Mouse (Mus musculus): ENCODE measurements around the gene Ralgps2. TPM values are rescaled to one million over a fixed set of nuclear protein-coding genes. Genes with fewer than 3 reads are reported as not detected.

The Ralgps2 gene
- polyA plus RNA-seq, 1 experiment, result 123 TPM

GRCm38 (mm10) chr1:156901689-156902088 lies 37.7 kb downstream of the Ralgps2 start:
- no peak overlapping the region for H3K27ac ChIP-seq (ENCODE audit: control insufficient read depth, insufficient read depth, low read depth, low read length)
- H3K27me3 ChIP-seq (ENCODE audit: control insufficient read depth, insufficient read depth, low read length), result no peaks in the 10 kb centered on the region
- no peak overlapping the region for H3K4me3 ChIP-seq (ENCODE audit: control insufficient read depth, low read depth, low read length)
- no peaks in the 10 kb centered on the region for H3K4me1 ChIP-seq (ENCODE audit: control insufficient read depth, insufficient read depth, low read length)
- H3K36me3 ChIP-seq (ENCODE audit: control insufficient read depth, insufficient read depth, low read length), result no peaks in the 10 kb centered on the region; the same call in 1 of the 2 replicates
- TF ChIP-seq POLR2A (IDR thresholded peaks at IDR 0.05; ENCODE audit: control insufficient read depth, low read depth, low read length) (no peak), CTCF (IDR thresholded peaks at IDR 0.05; ENCODE audit: control insufficient read depth, insufficient read depth, insufficient replicate concordance, low read depth, low read length) (no peak)

GRCm38 (mm10) chr1:156891561-156891960 lies 47.9 kb downstream of the Ralgps2 start:
- H3K4me3 ChIP-seq (ENCODE audit: control insufficient read depth, low read depth, low read length), result no peak overlapping the region
- peaks cover 4% of the 10 kb centered on the region for H3K36me3 ChIP-seq (ENCODE audit: control insufficient read depth, insufficient read depth, low read length)
- TF ChIP-seq POLR2A (IDR thresholded peaks at IDR 0.05; ENCODE audit: control insufficient read depth, low read depth, low read length) (no peak), CTCF (IDR thresholded peaks at IDR 0.05; ENCODE audit: control insufficient read depth, insufficient read depth, insufficient replicate concordance, low read depth, low read length) (no peak)
- no peaks in the 10 kb centered on the region for H3K27me3 ChIP-seq (ENCODE audit: control insufficient read depth, insufficient read depth, low read length)
- H3K4me1 ChIP-seq (ENCODE audit: control insufficient read depth, insufficient read depth, low read length), result no peaks in the 10 kb centered on the region
- no peak overlapping the region for H3K27ac ChIP-seq (ENCODE audit: control insufficient read depth, insufficient read depth, low read depth, low read length)

- Histone ChIP-seq H3K36me3 (ENCODE audit: control insufficient read depth, insufficient read depth, low read length) (peaks cover 4% of the 10 kb centered on the region), H3K27ac (ENCODE audit: control insufficient read depth, insufficient read depth, low read depth, low read length) (no peak overlapping the region), H3K4me1 (ENCODE audit: control insufficient read depth, insufficient read depth, low read length) (no peaks in the 10 kb centered on the region), H3K27me3 (ENCODE audit: control insufficient read depth, insufficient read depth, low read length) (no peaks in the 10 kb centered on the region), H3K4me3 (ENCODE audit: control insufficient read depth, low read depth, low read length) (no peak overlapping the region)
- TF ChIP-seq CTCF (IDR thresholded peaks at IDR 0.05; ENCODE audit: control insufficient read depth, insufficient read depth, insufficient replicate concordance, low read depth, low read length), result no peak
- TF ChIP-seq POLR2A (IDR thresholded peaks at IDR 0.05; ENCODE audit: control insufficient read depth, low read depth, low read length), result no peak
Observed at GRCm38 (mm10) chr1:156888830-156889229, 50.6 kb downstream of the Ralgps2 start.

DNA sequence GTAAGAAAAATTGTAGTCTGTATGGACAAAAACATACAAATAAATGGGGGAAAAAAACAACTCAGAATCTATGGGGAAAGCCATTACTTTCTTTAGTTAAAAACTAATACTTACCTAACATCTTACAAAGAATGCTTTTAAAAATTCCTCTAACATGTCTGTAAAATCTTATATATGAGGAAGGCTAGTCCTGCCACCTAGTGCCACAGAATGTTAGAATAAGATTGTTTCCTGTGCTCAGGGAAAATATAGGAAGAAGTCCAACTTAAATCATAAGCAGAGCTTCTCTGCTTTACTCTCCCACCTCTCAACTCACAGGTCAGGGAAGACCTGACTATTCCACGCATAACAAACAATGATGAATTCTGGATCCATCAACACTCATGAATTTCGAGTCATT lies 53.5 kb downstream of the Ralgps2 start:
- TF ChIP-seq POLR2A (IDR thresholded peaks at IDR 0.05; ENCODE audit: control insufficient read depth, low read depth, low read length), result no peak
- no peak for TF ChIP-seq CTCF (IDR thresholded peaks at IDR 0.05; ENCODE audit: control insufficient read depth, insufficient read depth, insufficient replicate concordance, low read depth, low read length)
- H3K4me3 ChIP-seq (ENCODE audit: control insufficient read depth, low read depth, low read length), result no peak overlapping the region
- no peak overlapping the region for H3K27ac ChIP-seq (ENCODE audit: control insufficient read depth, insufficient read depth, low read depth, low read length)
- H3K4me1 ChIP-seq (ENCODE audit: control insufficient read depth, insufficient read depth, low read length), result no peaks in the 10 kb centered on the region
- H3K27me3 ChIP-seq (ENCODE audit: control insufficient read depth, insufficient read depth, low read length), result no peaks in the 10 kb centered on the region
- H3K36me3 ChIP-seq (ENCODE audit: control insufficient read depth, insufficient read depth, low read length), result peaks cover 2% of the 10 kb centered on the region; the same call in 1 of the 2 replicates

DNA sequence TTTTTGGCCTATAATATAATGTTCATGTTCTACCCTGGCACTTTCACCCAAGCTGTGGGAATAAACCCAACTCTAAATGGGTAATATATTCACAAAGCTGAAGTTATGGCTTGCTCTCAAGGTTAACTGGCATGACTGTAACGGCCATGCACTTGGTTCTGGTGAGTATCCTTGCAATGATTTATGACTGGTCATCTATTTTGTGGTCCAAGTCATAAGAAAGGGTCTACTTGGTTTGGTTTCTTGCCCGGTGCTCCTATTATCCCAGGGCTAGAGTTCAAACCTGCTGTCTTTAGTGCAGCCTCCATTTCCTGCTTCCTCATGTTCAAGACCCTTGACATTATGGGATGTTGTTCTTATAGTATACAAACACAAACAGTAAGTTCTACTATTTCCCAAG lies 54.6 kb downstream of the Ralgps2 start:
- no peaks in the 10 kb centered on the region for H3K27me3 ChIP-seq (ENCODE audit: control insufficient read depth, insufficient read depth, low read length)
- no peaks in the 10 kb centered on the region for H3K4me1 ChIP-seq (ENCODE audit: control insufficient read depth, insufficient read depth, low read length)
- peaks cover 2% of the 10 kb centered on the region; the same call in 1 of the 2 replicates for H3K36me3 ChIP-seq (ENCODE audit: control insufficient read depth, insufficient read depth, low read length)
- H3K27ac ChIP-seq (ENCODE audit: control insufficient read depth, insufficient read depth, low read depth, low read length), result no peak overlapping the region
- H3K4me3 ChIP-seq (ENCODE audit: control insufficient read depth, low read depth, low read length), result no peak overlapping the region
- no peak for TF ChIP-seq POLR2A (IDR thresholded peaks at IDR 0.05; ENCODE audit: control insufficient read depth, low read depth, low read length)
- TF ChIP-seq CTCF (IDR thresholded peaks at IDR 0.05; ENCODE audit: control insufficient read depth, insufficient read depth, insufficient replicate concordance, low read depth, low read length), result no peak

GRCm38 (mm10) chr1:156870616-156871015 lies 68.8 kb downstream of the Ralgps2 start:
- Histone ChIP-seq H3K36me3 (ENCODE audit: control insufficient read depth, insufficient read depth, low read length) (no peaks in the 10 kb centered on the region), H3K4me3 (ENCODE audit: control insufficient read depth, low read depth, low read length) (no peak overlapping the region), H3K4me1 (ENCODE audit: control insufficient read depth, insufficient read depth, low read length) (no peaks in the 10 kb centered on the region), H3K27me3 (ENCODE audit: control insufficient read depth, insufficient read depth, low read length) (no peaks in the 10 kb centered on the region), H3K27ac (ENCODE audit: control insufficient read depth, insufficient read depth, low read depth, low read length) (no peak overlapping the region)
- TF ChIP-seq CTCF (IDR thresholded peaks at IDR 0.05; ENCODE audit: control insufficient read depth, insufficient read depth, insufficient replicate concordance, low read depth, low read length) (no peak), POLR2A (IDR thresholded peaks at IDR 0.05; ENCODE audit: control insufficient read depth, low read depth, low read length) (no peak)

DNA sequence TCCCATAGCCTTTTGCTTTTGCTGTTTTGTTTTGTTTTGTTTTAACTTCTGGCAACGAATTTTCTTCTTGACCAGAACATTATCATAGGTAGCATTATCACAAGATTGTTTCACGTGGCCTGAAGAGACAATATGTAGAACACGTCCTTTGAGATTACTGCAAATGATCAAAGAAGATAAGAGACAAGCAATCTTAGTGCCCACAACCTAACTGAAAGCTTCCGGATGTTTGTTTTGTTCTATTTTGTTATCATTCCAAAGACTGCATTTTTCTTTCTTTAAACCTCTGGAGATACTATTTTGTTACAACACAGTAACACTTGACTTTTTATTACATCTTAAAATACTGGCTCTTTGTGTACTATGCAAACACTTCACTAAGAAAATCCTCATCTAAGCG lies 69.4 kb downstream of the Ralgps2 start:
- Histone ChIP-seq H3K27me3 (ENCODE audit: control insufficient read depth, insufficient read depth, low read length) (no peaks in the 10 kb centered on the region), H3K27ac (ENCODE audit: control insufficient read depth, insufficient read depth, low read depth, low read length) (no peak overlapping the region), H3K36me3 (ENCODE audit: control insufficient read depth, insufficient read depth, low read length) (no peaks in the 10 kb centered on the region), H3K4me3 (ENCODE audit: control insufficient read depth, low read depth, low read length) (no peak overlapping the region), H3K4me1 (ENCODE audit: control insufficient read depth, insufficient read depth, low read length) (no peaks in the 10 kb centered on the region)
- no peak for TF ChIP-seq POLR2A (IDR thresholded peaks at IDR 0.05; ENCODE audit: control insufficient read depth, low read depth, low read length)
- TF ChIP-seq CTCF (IDR thresholded peaks at IDR 0.05; ENCODE audit: control insufficient read depth, insufficient read depth, insufficient replicate concordance, low read depth, low read length), result no peak

- H3K27me3 ChIP-seq (ENCODE audit: control insufficient read depth, insufficient read depth, low read length), result no peaks in the 10 kb centered on the region
- no peak overlapping the region for H3K27ac ChIP-seq (ENCODE audit: control insufficient read depth, insufficient read depth, low read depth, low read length)
- H3K36me3 ChIP-seq (ENCODE audit: control insufficient read depth, insufficient read depth, low read length), result no peaks in the 10 kb centered on the region
- H3K4me1 ChIP-seq (ENCODE audit: control insufficient read depth, insufficient read depth, low read length), result no peaks in the 10 kb centered on the region
- TF ChIP-seq POLR2A (IDR thresholded peaks at IDR 0.05; ENCODE audit: control insufficient read depth, low read depth, low read length) (no peak), CTCF (IDR thresholded peaks at IDR 0.05; ENCODE audit: control insufficient read depth, insufficient read depth, insufficient replicate concordance, low read depth, low read length) (no peak)
- H3K4me3 ChIP-seq (ENCODE audit: control insufficient read depth, low read depth, low read length), result no peak overlapping the region
Observed at GRCm38 (mm10) chr1:156864240-156864639, 75.2 kb downstream of the Ralgps2 start.
